Mouse (Mus musculus) left cerebral cortex, postnatal 25 days (tissue): ENCODE data around the gene Serpinb11. TPM values are rescaled to one million over a fixed set of nuclear protein-coding genes. Genes with fewer than 3 reads are reported as not detected.

Experiments
- total RNA-seq, 2 experiments: library from RNA; stranded (reverse); gene quantifications; 2 replicates each; pipeline ENCODE4 v1.2.3; 2021

The Serpinb11 gene
- total RNA-seq, 2 experiments from 2014 or later: not detected

Other genes starting within 250 kb of the Serpinb11 start
- gene Serpinb3b, start 82.8 kb upstream of the Serpinb11 start, total RNA-seq: not detected
- gene Serpinb3c, start 82.8 kb upstream of the Serpinb11 start, total RNA-seq: not detected
- gene Serpinb7, start 38.5 kb downstream of the Serpinb11 start, total RNA-seq: not detected
- under 1 TPM in 1 of 2 experiments, not detected in 1; 0.30 TPM for gene Serpinb2, start 150.2 kb downstream of the Serpinb11 start, total RNA-seq
- gene Serpinb8, start 228.8 kb downstream of the Serpinb11 start, total RNA-seq: 10 to 100 TPM; 14.0 to 17.4 TPM